Mouse (Mus musculus) splenic B cell, adult 2 months (primary cell): ENCODE results near the gene Arpc2.
A peak's percentile ranks its signal among the peaks of the same experiment; 100 is the strongest.
"Not testable (repeated sequence)": the region's sequence is repeated elsewhere in the genome, so short reads cannot be mapped to it uniquely, and the experiment has no call there.

ENCODE experiments used
- DNase-seq: peaks from one replicate; pipeline ENCODE4 v3.0.0-alpha.2; 2011; ENCODE audit warnings: low read depth, low spot score
- H3K27me3 ChIP-seq: 2 replicates; pipeline ENCODE4 v1.6.1; 2012; ENCODE audit warnings: mild to moderate bottlenecking, low read length, moderate library complexity, mixed read lengths; ENCODE audit not compliant: control insufficient read depth, poor library complexity, insufficient read depth, severe bottlenecking
- H3K36me3 ChIP-seq: 2 replicates; pipeline ENCODE4 v1.6.1; 2012; ENCODE audit warnings: mild to moderate bottlenecking, low read length, moderate library complexity, mixed read lengths; ENCODE audit not compliant: control insufficient read depth, poor library complexity, insufficient read depth, severe bottlenecking

Gene Arpc2

GRCm38 (mm10) chr1:74283686-74284463 lies 48.0 kb downstream of the Arpc2 start:
- no peaks in the 10 kb centered on the region for H3K27me3 ChIP-seq
- peak; percentile 66 for DNase-seq
- H3K36me3 ChIP-seq = peaks cover 6% of the 10 kb centered on the region

- peaks cover 6% of the 10 kb centered on the region for H3K36me3 ChIP-seq
- peak; percentile 100 for DNase-seq
- H3K27me3 ChIP-seq = no peaks in the 10 kb centered on the region
Observed at GRCm38 (mm10) chr1:74284543-74285160, 48.8 kb downstream of the Arpc2 start, which contains the start of the genes Aamp and Pnkd. TSS of gene Aamp (minus strand) at chr1:74284738. TSS of gene Pnkd (plus strand) at chr1:74284930.

GRCm38 (mm10) chr1:74285212-74286010 lies 49.5 kb downstream of the Arpc2 start:
- no peak for DNase-seq
- H3K27me3 ChIP-seq = no peaks in the 10 kb centered on the region
- peaks cover 4% of the 10 kb centered on the region for H3K36me3 ChIP-seq

GRCm38 (mm10) chr1:74286869-74287607 lies 51.2 kb downstream of the Arpc2 start:
- peak; percentile 30 for DNase-seq
- H3K27me3 ChIP-seq = not testable (repeated sequence)

GRCm38 (mm10) chr1:74288327-74288726 lies 52.4 kb downstream of the Arpc2 start:
- no peak for DNase-seq
- Histone ChIP-seq H3K27me3 (no peaks in the 10 kb centered on the region), H3K36me3 (peaks cover 2% of the 10 kb centered on the region; the same call in 1 of the 2 replicates)

More at GRCm38 (mm10) chr1:74286869-74287607, 51.2 kb downstream of the Arpc2 start:
- not testable (repeated sequence) for H3K36me3 ChIP-seq

- H3K36me3 ChIP-seq = peaks cover 2% of the 10 kb centered on the region; the same call in 1 of the 2 replicates
Observed at GRCm38 (mm10) chr1:74289248-74289647, 53.4 kb downstream of the Arpc2 start.

GRCm38 (mm10) chr1:74289740-74290139 lies 53.9 kb downstream of the Arpc2 start:
- DNase-seq = no peak
- peaks cover 2% of the 10 kb centered on the region; the same call in 1 of the 2 replicates for H3K36me3 ChIP-seq
- H3K27me3 ChIP-seq = no peaks in the 10 kb centered on the region

More at GRCm38 (mm10) chr1:74289248-74289647, 53.4 kb downstream of the Arpc2 start:
- DNase-seq = no peak
- H3K27me3 ChIP-seq = no peaks in the 10 kb centered on the region

GRCm38 (mm10) chr1:74290141-74290540 lies 54.3 kb downstream of the Arpc2 start:
- no peaks in the 10 kb centered on the region for H3K27me3 ChIP-seq
- peaks cover 2% of the 10 kb centered on the region; the same call in 1 of the 2 replicates for H3K36me3 ChIP-seq
- DNase-seq = no peak

- H3K27me3 ChIP-seq = no peaks in the 10 kb centered on the region
- peaks cover 2% of the 10 kb centered on the region; the same call in 1 of the 2 replicates for H3K36me3 ChIP-seq
- no peak for DNase-seq
Observed at GRCm38 (mm10) chr1:74292331-74293020, 56.6 kb downstream of the Arpc2 start.

- Histone ChIP-seq H3K27me3 (no peaks in the 10 kb centered on the region), H3K36me3 (peaks cover 2% of the 10 kb centered on the region; the same call in 1 of the 2 replicates)
- DNase-seq = no peak
Observed at GRCm38 (mm10) chr1:74293306-74293960, 57.5 kb downstream of the Arpc2 start.

GRCm38 (mm10) chr1:74294090-74294643 lies 58.3 kb downstream of the Arpc2 start:
- no peaks in the 10 kb centered on the region for H3K27me3 ChIP-seq
- peaks cover 2% of the 10 kb centered on the region; the same call in 1 of the 2 replicates for H3K36me3 ChIP-seq
- DNase-seq = no peak

- Histone ChIP-seq H3K36me3 (peaks cover 2% of the 10 kb centered on the region; the same call in 1 of the 2 replicates), H3K27me3 (no peaks in the 10 kb centered on the region)
- DNase-seq = no peak
Observed at GRCm38 (mm10) chr1:74294733-74295455, 59.0 kb downstream of the Arpc2 start.
